Mouse (Mus musculus) testis, adult 2 months (tissue): ENCODE data around the gene Naaladl2. TPM values are rescaled to one million over a fixed set of nuclear protein-coding genes. Genes with fewer than 3 reads are reported as not detected.

Experiments
- H3K27ac ChIP-seq: fragments of 200-500 bp; 2 replicates; pipeline ENCODE4 v1.5.1; 2012; ENCODE audit warnings: low read depth, low read length; ENCODE audit not compliant: control insufficient read depth, insufficient read depth
- H3K27me3 ChIP-seq: fragments of 200-500 bp; 2 replicates; pipeline ENCODE4 v1.6.1; 2012; ENCODE audit warnings: mild to moderate bottlenecking, low read length, moderate library complexity; ENCODE audit not compliant: control insufficient read depth, insufficient read depth
- H3K36me3 ChIP-seq: fragments of 200-500 bp; 2 replicates; pipeline ENCODE4 v1.6.1; 2012; ENCODE audit warnings: mild to moderate bottlenecking, low read length; ENCODE audit not compliant: control insufficient read depth, insufficient read depth
- H3K4me1 ChIP-seq: fragments of 200-500 bp; 2 replicates; pipeline ENCODE4 v1.6.1; 2012; ENCODE audit warnings: low read length; ENCODE audit not compliant: control insufficient read depth, insufficient read depth
- H3K4me3 ChIP-seq: fragments of 200-500 bp; 2 replicates; pipeline ENCODE4 v1.5.1; 2012; ENCODE audit warnings: low read depth, mild to moderate bottlenecking, low read length, moderate library complexity, mixed read lengths; ENCODE audit not compliant: control insufficient read depth
- CTCF ChIP-seq: fragments of 200-500 bp; IDR thresholded peaks from 2 replicates; pipeline ENCODE4 v1.5.1; 2012; ENCODE audit warnings: low read depth, mild to moderate bottlenecking, inconsistent platforms, low read length, moderate library complexity; ENCODE audit not compliant: control insufficient read depth, insufficient read depth, insufficient replicate concordance
- POLR2A ChIP-seq: fragments of 200-500 bp; IDR thresholded peaks from 2 replicates; pipeline ENCODE4 v1.6.1; 2012; ENCODE audit warnings: low read depth, mild to moderate bottlenecking, inconsistent platforms, low read length, moderate library complexity; ENCODE audit not compliant: control insufficient read depth
- polyA plus RNA-seq: library from polyadenylated mRNA; depleted of rRNA; stranded (reverse); fragments of >200 nt; gene quantifications from 2 replicates; pipeline ENCODE4 v1.2.3, GENCODE M21; 2012

Gene Naaladl2
- polyA plus RNA-seq, 1 experiment, result 1.8 TPM

DNA sequence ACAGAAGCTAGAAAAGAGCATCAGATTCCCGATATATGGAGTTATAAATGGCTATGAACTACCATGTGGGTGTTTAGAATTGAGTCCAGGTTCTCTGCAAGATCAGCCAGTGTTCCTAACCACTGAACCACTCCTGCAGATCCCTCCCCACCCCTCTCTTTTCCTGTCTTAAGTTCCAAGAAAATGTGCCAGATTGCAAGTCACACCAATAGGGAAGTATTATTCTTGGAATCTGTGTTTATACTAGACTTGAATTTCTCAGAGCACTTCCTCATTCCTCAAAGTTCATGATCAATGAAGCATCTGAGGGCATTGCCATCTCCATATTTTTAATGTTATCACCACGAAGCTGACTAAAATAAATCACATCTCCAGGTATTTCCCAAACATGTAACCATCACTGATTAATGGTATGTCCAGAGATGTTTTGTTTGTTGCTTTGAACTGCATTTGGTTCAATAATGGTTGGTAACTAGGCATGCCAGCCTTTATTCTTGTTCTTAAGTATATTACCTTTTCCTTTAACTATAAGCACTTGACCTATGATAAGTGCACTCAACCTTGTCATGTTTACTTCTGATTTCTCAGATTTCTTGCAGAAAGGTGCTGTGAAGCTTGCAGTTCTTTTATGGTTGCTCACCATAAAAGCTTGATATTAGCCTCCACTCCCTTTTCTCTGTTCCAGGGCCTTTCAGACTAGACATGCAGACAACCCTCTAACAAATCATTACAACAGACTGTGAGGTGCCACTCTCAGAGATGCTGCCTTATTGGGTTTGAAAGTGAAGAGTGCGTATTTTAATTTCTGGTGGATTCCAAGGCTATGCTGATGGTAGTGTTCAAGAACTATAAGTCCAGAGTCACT lies 475.8 kb downstream of the Naaladl2 start:
- Histone ChIP-seq H3K27ac (no peak overlapping the region), H3K4me3 (no peak overlapping the region), H3K27me3 (no peaks in the 10 kb centered on the region), H3K4me1 (no peaks in the 10 kb centered on the region), H3K36me3 (no peaks in the 10 kb centered on the region)
- TF ChIP-seq CTCF (no peak), POLR2A (no peak)

DNA sequence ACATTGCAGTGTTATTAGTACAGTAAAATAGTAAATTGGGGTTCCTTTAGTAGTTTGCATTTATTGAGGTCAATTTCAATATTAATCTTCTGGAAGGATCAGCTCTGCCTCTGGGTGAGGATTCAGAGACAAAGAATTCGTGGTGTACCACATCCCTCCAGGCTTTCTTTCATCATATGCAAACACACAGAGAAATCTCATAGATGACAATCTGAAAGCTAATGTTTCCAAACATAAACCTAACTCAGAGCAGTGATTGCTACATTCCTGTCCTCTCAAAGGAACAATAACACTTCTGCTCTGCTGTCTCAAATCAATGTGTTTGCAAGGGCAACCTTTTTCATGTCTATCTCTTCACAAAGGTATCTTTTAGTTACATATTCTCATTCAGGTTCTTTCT lies 478.7 kb downstream of the Naaladl2 start:
- no peaks in the 10 kb centered on the region for H3K36me3 ChIP-seq
- no peak overlapping the region for H3K27ac ChIP-seq
- no peak overlapping the region for H3K4me3 ChIP-seq
- H3K4me1 ChIP-seq, result no peaks in the 10 kb centered on the region
- H3K27me3 ChIP-seq, result no peaks in the 10 kb centered on the region
- TF ChIP-seq CTCF (no peak), POLR2A (no peak)

DNA sequence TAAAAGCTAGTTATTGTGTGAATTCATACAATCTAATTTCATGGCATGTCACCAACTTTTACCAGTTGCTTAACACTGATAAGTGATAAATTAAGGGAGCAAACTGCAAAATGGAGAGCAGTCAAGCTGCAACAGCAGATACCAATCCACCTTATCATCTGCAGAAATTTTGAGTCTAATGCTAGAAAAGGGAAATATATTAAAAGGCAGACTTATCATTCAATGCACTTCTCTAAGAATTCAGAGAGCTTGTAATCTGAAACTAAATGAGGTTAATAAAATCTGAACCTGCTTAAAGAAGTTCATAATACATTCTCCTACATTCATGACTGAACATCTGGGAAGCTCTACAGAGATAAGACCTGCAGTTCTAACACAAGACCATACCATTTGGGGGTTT lies 480.3 kb downstream of the Naaladl2 start:
- Histone ChIP-seq H3K4me1 (no peaks in the 10 kb centered on the region), H3K27ac (no peak overlapping the region), H3K4me3 (no peak overlapping the region), H3K36me3 (no peaks in the 10 kb centered on the region), H3K27me3 (no peaks in the 10 kb centered on the region)
- TF ChIP-seq CTCF, result no peak
- no peak for TF ChIP-seq POLR2A

DNA sequence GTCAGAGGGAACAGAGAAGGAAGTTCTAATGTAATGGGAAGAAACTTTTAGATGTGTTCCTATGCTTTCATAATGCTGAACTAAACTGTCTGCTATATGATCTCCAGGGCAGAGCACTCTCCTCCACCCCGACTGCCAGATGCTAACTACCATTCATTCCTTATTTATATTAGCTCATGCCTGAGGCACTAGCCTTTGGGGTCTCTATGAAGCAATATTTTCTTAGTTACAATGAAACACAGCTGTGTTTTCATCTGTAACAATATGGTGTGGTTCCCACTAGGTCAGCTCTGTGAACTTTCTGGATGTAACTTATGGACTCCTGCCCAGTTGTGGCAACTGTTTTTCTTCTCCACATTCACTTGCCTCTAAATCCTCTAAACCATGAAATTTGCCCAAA lies 514.0 kb downstream of the Naaladl2 start:
- Histone ChIP-seq H3K36me3 (no peaks in the 10 kb centered on the region), H3K27ac (no peak overlapping the region), H3K27me3 (no peaks in the 10 kb centered on the region), H3K4me3 (no peak overlapping the region), H3K4me1 (no peaks in the 10 kb centered on the region)
- TF ChIP-seq POLR2A, result no peak
- no peak for TF ChIP-seq CTCF

DNA sequence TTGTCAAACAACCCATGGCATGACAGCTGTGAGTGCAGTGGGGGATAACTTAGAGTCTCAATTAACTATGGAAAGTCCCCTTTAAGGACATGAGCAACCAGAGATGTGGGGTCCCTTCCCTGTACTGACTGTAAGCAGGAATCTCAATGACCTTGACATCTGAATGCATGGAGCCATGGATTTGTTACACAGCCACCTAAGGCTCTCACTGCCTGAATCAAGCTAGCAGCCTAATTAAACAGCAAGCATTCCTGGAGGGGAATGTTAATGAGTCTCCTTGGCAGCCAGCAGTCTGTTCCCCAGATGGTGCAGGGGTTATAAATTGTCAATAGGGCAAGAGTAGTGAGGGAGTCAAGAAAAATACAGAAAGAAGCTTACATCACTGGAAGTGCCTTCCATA lies 538.6 kb downstream of the Naaladl2 start:
- Histone ChIP-seq H3K4me3 (no peak overlapping the region), H3K27ac (no peak overlapping the region), H3K36me3 (no peaks in the 10 kb centered on the region), H3K27me3 (no peaks in the 10 kb centered on the region), H3K4me1 (no peaks in the 10 kb centered on the region)
- TF ChIP-seq CTCF, result no peak
- TF ChIP-seq POLR2A, result no peak

DNA sequence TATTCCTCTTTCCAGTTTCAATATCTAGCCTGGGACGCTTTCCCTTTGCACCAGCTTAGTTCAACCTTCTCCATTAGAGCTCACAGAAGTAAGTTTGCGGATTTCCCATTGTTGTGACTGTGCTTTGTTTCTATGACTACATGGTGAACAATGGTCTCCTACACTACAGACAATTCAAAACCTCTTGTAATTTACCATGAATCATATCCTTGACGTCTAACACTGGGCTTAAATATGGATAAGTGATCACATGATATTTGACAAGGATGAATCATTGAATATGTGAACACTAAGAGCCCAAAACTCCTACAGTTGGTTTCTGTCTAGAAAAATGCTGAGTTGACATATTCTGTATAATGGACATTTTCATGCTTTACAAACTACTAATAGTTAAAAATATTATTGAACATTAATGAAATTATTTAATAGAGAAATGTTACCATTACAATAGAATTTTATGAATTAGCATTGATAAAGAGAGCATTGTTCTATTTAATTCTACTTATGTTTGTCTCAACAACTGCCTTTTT lies 539.2 kb downstream of the Naaladl2 start:
- Histone ChIP-seq H3K36me3 (no peaks in the 10 kb centered on the region), H3K4me1 (no peaks in the 10 kb centered on the region), H3K27me3 (no peaks in the 10 kb centered on the region), H3K27ac (no peak overlapping the region), H3K4me3 (no peak overlapping the region)
- no peak for TF ChIP-seq CTCF
- no peak for TF ChIP-seq POLR2A

DNA sequence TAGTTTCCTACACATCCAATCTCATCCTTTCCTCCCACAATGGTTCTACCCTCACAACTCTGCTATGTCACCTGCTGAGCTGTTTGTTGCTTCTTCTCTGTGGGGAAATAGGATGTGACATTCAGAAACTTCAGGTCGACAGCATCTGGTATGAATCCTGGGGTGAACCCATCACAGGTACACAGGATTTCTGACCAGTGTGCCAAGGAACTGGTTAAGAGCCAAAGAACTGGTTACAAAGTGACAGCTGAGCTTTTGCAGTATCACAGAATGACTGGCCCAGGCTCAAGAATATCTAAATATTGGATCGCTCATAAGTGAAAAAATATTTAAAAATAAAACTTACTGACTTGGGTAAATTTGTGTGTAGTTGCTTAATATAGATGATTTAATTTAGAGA lies 548.6 kb downstream of the Naaladl2 start:
- H3K36me3 ChIP-seq, result no peaks in the 10 kb centered on the region
- no peak for TF ChIP-seq CTCF
- TF ChIP-seq POLR2A, result no peak
- H3K27me3 ChIP-seq, result no peaks in the 10 kb centered on the region
- H3K4me3 ChIP-seq, result no peak overlapping the region
- no peak overlapping the region for H3K27ac ChIP-seq
- H3K4me1 ChIP-seq, result no peaks in the 10 kb centered on the region
